ENCODE assay signal across 9 mouse cellular contexts in genomic region chr1:155722185-155722584, GRCm38 (mm10). TPM values are rescaled to one million over a fixed set of nuclear protein-coding genes. Genes with fewer than 3 reads are reported as not detected.
DNase-seq lines count a peak whose midpoint lies in the region; ATAC-seq and TF ChIP-seq lines count a peak whose summit lies in the region.
"Had no signal": no experiment of that assay in that cellular context is flagged by ENCODE, and none has a peak within 500 bp of the region (broad histone marks: within the 10 kb centered on the region; RNA-seq: fewer than 3 reads in every experiment).

No protein-coding gene starts in this region.

- TF ChIP-seq POLR2A in spleen, adult 2 months (IDR thresholded peaks at IDR 0.05; ENCODE audit: low read depth, low read length), result no peak

- no peak for TF ChIP-seq CTCF in spleen, adult 2 months (IDR thresholded peaks at IDR 0.05; ENCODE audit: extremely low read depth, insufficient read depth, insufficient read length, insufficient replicate concordance)
- TF ChIP-seq CTCF in lung, postnatal 0 days (IDR thresholded peaks at IDR 0.05), result no peak

- H3K9ac ChIP-seq in hindbrain, embryonic 13.5 days, result peak overlapping the region; percentile 55
- no peak overlapping the region for H3K9ac ChIP-seq in lung, postnatal 0 days (replicated peaks; ENCODE audit: low read depth)

- 0 out of 2 replicates have a peak, but pooled peaks cover 2% of the 10 kb centered on the region for H3K27me3 ChIP-seq in spleen, adult 2 months (ENCODE audit: control insufficient read depth, insufficient read depth, low read length)
- peaks cover 74% of the 10 kb centered on the region for H3K27me3 ChIP-seq in embryonic facial prominence, embryonic 10.5 days (replicated peaks; ENCODE audit: low read depth, poor library complexity, severe bottlenecking)
- peaks cover 93% of the 10 kb centered on the region for H3K27me3 ChIP-seq in hindbrain, embryonic 13.5 days
- 0 out of 2 replicates have a peak, but pooled peaks cover 3% of the 10 kb centered on the region for H3K27me3 ChIP-seq in lung, postnatal 0 days (replicated peaks; ENCODE audit: insufficient read depth, low read length)

- no peak overlapping the region for H3K27ac ChIP-seq in spleen, adult 2 months (ENCODE audit: insufficient read depth, low read length)
- no peak overlapping the region for H3K27ac ChIP-seq in embryonic facial prominence, embryonic 10.5 days (replicated peaks)
- H3K27ac ChIP-seq in hindbrain, embryonic 13.5 days, result no peak overlapping the region
- no peak overlapping the region for H3K27ac ChIP-seq in lung, postnatal 0 days (ENCODE audit: low read length)

- TF ChIP-seq EP300 in lung, postnatal 0 days (IDR thresholded peaks at IDR 0.05), result no peak

- WGBS in spleen, adult 2 months, result under 1% methylated on average over 13 of the region's 13 CpGs
- under 1% methylated on average over 13 of the region's 13 CpGs for WGBS in embryonic facial prominence, embryonic 10.5 days
- under 1% methylated on average over 13 of the region's 13 CpGs for WGBS in hindbrain, embryonic 13.5 days
- 1% methylated on average over 13 of the region's 13 CpGs for WGBS in lung, postnatal 0 days

- H3K4me2 ChIP-seq in hindbrain, embryonic 13.5 days, result peak overlapping the region; percentile 41
- no peak overlapping the region for H3K4me2 ChIP-seq in lung, postnatal 0 days (replicated peaks; ENCODE audit: low read depth, low read length)

- peak; percentile 11 to 38 for DNase-seq in spleen, adult 2 months (ENCODE audit: low read depth in 1 of 2, low spot score in 2 of 2)
- no peak for DNase-seq in spleen, adult 12 weeks (ENCODE audit: low spot score)
- peak; percentile 85 for DNase-seq in embryonic facial prominence, embryonic 10.5 days (ENCODE audit: low spot score)
- peak; percentile 76 for DNase-seq in lung, postnatal 0 days (ENCODE audit: low spot score)
- DNase-seq in ovary, postnatal 36 days (ENCODE audit: low spot score), result peak; percentile 72
- DNase-seq in left cerebral cortex, adult 9 months (ENCODE audit: low spot score in 2 of 2), result no peak
- DNase-seq in frontal cortex, postnatal 36 days (ENCODE audit: low spot score in 2 of 2), result no peak

- no peak overlapping the region for H3K4me3 ChIP-seq in spleen, adult 2 months (ENCODE audit: extremely low read depth, insufficient read depth, insufficient read length)
- H3K4me3 ChIP-seq in embryonic facial prominence, embryonic 10.5 days, result peak overlapping the region; percentile 41
- peak overlapping the region; percentile 24 for H3K4me3 ChIP-seq in hindbrain, embryonic 13.5 days
- no peak overlapping the region for H3K4me3 ChIP-seq in lung, postnatal 0 days (ENCODE audit: low read depth, low read length)
- H3K4me3 ChIP-seq: megakaryocyte, embryonic 14.5 days had no signal

- ATAC-seq in hindbrain, embryonic 13.5 days (ENCODE audit: low FRiP score), result 0 out of 2 replicates have a peak, but pooled peaks have one; percentile 37
- peak; percentile 60 for ATAC-seq in lung, postnatal 0 days

- H3K36me3 ChIP-seq in spleen, adult 2 months (ENCODE audit: control insufficient read depth, insufficient read depth, low read length), result no peaks in the 10 kb centered on the region
- H3K36me3 ChIP-seq in embryonic facial prominence, embryonic 10.5 days (replicated peaks), result no peaks in the 10 kb centered on the region
- no peaks in the 10 kb centered on the region for H3K36me3 ChIP-seq in hindbrain, embryonic 13.5 days
- no peaks in the 10 kb centered on the region for H3K36me3 ChIP-seq in lung, postnatal 0 days (ENCODE audit: insufficient read depth, low read length)

- H3K9me3 ChIP-seq in embryonic facial prominence, embryonic 10.5 days, result no peaks in the 10 kb centered on the region
- H3K9me3 ChIP-seq in hindbrain, embryonic 13.5 days, result no peaks in the 10 kb centered on the region
- no peaks in the 10 kb centered on the region for H3K9me3 ChIP-seq in lung, postnatal 0 days (ENCODE audit: low read length)

- no peaks in the 10 kb centered on the region for H3K4me1 ChIP-seq in spleen, adult 2 months (ENCODE audit: control insufficient read depth, insufficient read depth, insufficient read length)
- H3K4me1 ChIP-seq in embryonic facial prominence, embryonic 10.5 days, result peaks cover 7% of the 10 kb centered on the region
- H3K4me1 ChIP-seq in hindbrain, embryonic 13.5 days (replicated peaks), result peaks cover 21% of the 10 kb centered on the region
- H3K4me1 ChIP-seq in lung, postnatal 0 days (ENCODE audit: insufficient read depth, low read depth, low read length), result no peaks in the 10 kb centered on the region

RNA-seq across cellular contexts. Expression of gene Lhx4, which starts 29.3 kb away (rescaled TPM):
- polyA plus RNA-seq in spleen, adult 2 months (2012; rRNA removed), result not detected in 2 replicates
- polyA plus RNA-seq in embryonic facial prominence, embryonic 10.5 days (2016; fragmentation: Nextera tagmentation; extraction: Ambion mirVana), result 1.1 and 2.5 TPM in 2 replicates
- polyA plus RNA-seq in hindbrain, embryonic 13.5 days (2015; fragmentation: Nextera tagmentation; extraction: Ambion mirVana), result 6.4 and 9.3 TPM in 2 replicates
- not detected in 2 replicates for polyA plus RNA-seq in lung, postnatal 0 days (2015; fragmentation: Nextera tagmentation; extraction: Ambion mirVana)

Comparison
In these comparisons a context has a peak if more than half of its experiments do, and no peak if none do; other contexts are left out.
1. DNase-seq: peak in spleen, adult 2 months (2 of 2), embryonic facial prominence, embryonic 10.5 days (single experiment), lung, postnatal 0 days (single experiment) and ovary, postnatal 36 days (single experiment); none in spleen, adult 12 weeks (single experiment), left cerebral cortex, adult 9 months (0 of 2) and frontal cortex, postnatal 36 days (0 of 2).
2. H3K4me3 ChIP-seq: peak in embryonic facial prominence, embryonic 10.5 days (single experiment) and hindbrain, embryonic 13.5 days (single experiment); none in spleen, adult 2 months (single experiment) and lung, postnatal 0 days (single experiment).